Mouse (Mus musculus) megakaryocyte, embryonic 14.5 days (primary cell): ENCODE measurements around the gene Tas2r107.
"Not testable (repeated sequence)": the region's sequence is repeated elsewhere in the genome, so short reads cannot be mapped to it uniquely, and the experiment has no call there.

ENCODE experiments used
- FLI1 ChIP-seq: IDR thresholded peaks from 2 replicates; pipeline ENCODE4 v1.6.1; 2012; ENCODE audit warnings: low read length, inconsistent platforms, mixed read lengths
- GATA1 ChIP-seq: IDR thresholded peaks from 3 replicates; pipeline ENCODE4 v1.6.1; 2012; ENCODE audit warnings: mixed read lengths, low read length, inconsistent platforms, borderline replicate concordance

DNA sequence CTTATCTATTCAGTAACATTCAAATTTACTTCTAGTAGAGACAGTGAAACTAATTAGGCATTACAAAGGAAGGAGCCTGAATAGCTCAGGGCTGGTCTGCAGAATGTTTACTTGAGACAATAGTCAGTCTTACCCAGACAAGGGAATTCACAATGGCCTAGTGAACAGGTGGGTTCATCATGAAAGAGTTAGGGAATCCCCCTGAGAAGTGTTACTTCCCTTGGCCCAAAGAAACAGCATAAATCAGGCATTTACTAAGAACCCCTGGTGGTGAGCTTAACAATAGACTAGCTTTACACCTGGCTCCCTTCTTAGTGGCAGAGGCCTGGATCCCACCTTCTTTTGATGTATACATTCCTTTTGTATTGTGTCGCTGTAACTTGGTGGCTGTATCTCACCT lies 50.0 kb downstream of the Tas2r107 start:
- TF ChIP-seq GATA1, FLI1: not testable (repeated sequence)
